ENCODE assay signal across 9 mouse cellular contexts in the genomic region with DNA sequence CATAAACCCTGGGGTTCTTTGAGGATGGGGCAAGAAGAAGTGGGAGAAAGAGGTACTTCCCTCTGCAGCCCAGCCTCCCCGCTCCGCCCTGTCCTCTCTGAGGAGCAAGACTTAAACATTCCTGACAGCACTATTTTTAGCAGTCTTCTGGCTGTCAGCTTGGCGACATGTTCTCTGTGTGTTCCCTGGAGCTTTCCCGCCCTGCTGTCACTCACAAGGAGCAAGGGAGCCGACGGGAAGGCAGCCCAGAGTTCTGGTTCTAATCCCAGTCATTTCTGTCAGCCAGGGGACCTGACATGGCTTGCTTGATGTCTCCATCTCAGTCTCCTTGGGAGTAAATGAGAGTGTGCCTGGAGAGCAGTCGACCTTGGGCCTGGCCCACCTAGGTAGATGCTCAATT. TPM values are rescaled to one million over a fixed set of nuclear protein-coding genes. Genes with fewer than 3 reads are reported as not detected.
DNase-seq lines count a peak whose midpoint lies in the region; ATAC-seq lines count a peak whose summit lies in the region.
"Had no signal": no experiment of that assay in that cellular context is flagged by ENCODE, and none has a peak within 500 bp of the region (broad histone marks: within the 10 kb centered on the region; RNA-seq: fewer than 3 reads in every experiment).

No protein-coding gene starts in this region.

- H3K27ac ChIP-seq in forebrain, embryonic 14.5 days (ENCODE audit: low read depth, low read length), result 0 out of 2 replicates have a peak overlapping the region, but pooled peaks have one; percentile 27
- no peak overlapping the region for H3K27ac ChIP-seq in forebrain, embryonic 13.5 days

- H3K9ac ChIP-seq in forebrain, embryonic 14.5 days (ENCODE audit: low read length), result no peak overlapping the region
- no peak overlapping the region for H3K9ac ChIP-seq in forebrain, embryonic 13.5 days

- no peak overlapping the region for H3K4me3 ChIP-seq in forebrain, embryonic 14.5 days (ENCODE audit: low read depth, low read length)
- no peak overlapping the region for H3K4me3 ChIP-seq in forebrain, embryonic 13.5 days

- DNase-seq in forebrain, embryonic 14.5 days (ENCODE audit: low spot score), result peak; percentile 36
- DNase-seq in NIH3T3 (ENCODE audit: low read depth), result peak; percentile 14
- peak; percentile 96 for DNase-seq in heart, adult 11 months
- DNase-seq in layer of hippocampus, postnatal 14 days (ENCODE audit: low spot score in 2 of 2), result peak; percentile 18 to 25
- DNase-seq in ovary, postnatal 10 days (ENCODE audit: low spot score), result no peak
- no peak for DNase-seq in kidney, postnatal 25 days

- H3K4me1 ChIP-seq in forebrain, embryonic 14.5 days (ENCODE audit: control insufficient read depth, insufficient read depth, low read length), result no peaks in the 10 kb centered on the region
- H3K4me1 ChIP-seq in forebrain, embryonic 13.5 days, result peaks cover 1% of the 10 kb centered on the region; the same call in 1 of the 2 replicates

- no peaks in the 10 kb centered on the region for H3K9me3 ChIP-seq in forebrain, embryonic 14.5 days (replicated peaks; ENCODE audit: control insufficient read depth, low read length)
- no peaks in the 10 kb centered on the region; the same call in 1 of the 2 replicates for H3K9me3 ChIP-seq in forebrain, embryonic 13.5 days (replicated peaks)

- ATAC-seq in forebrain, embryonic 14.5 days, result no peak
- ATAC-seq in forebrain, embryonic 13.5 days, result no peak; the same call in 1 of the 2 replicates
- no peak for ATAC-seq in granulocyte monocyte progenitor cell, adult 5-6 weeks (replicated peaks; ENCODE audit: poor library complexity, severe bottlenecking)

- H3K27me3 ChIP-seq in forebrain, embryonic 14.5 days (replicated peaks; ENCODE audit: control insufficient read depth, insufficient read depth, low read length), result no peaks in the 10 kb centered on the region
- no peaks in the 10 kb centered on the region for H3K27me3 ChIP-seq in forebrain, embryonic 13.5 days

- no peak overlapping the region for H3K4me2 ChIP-seq in forebrain, embryonic 14.5 days (ENCODE audit: low read length)
- H3K4me2 ChIP-seq in forebrain, embryonic 13.5 days, result no peak overlapping the region

- H3K36me3 ChIP-seq in forebrain, embryonic 14.5 days (ENCODE audit: control insufficient read depth, insufficient read depth, low read length), result no peaks in the 10 kb centered on the region
- no peaks in the 10 kb centered on the region for H3K36me3 ChIP-seq in forebrain, embryonic 13.5 days (ENCODE audit: poor library complexity, severe bottlenecking)

- 38% methylated on average over 7 of the region's 7 CpGs for whole genome bisulfite sequencing in forebrain, embryonic 14.5 days
- 49% methylated on average over 7 of the region's 7 CpGs for WGBS in forebrain, embryonic 13.5 days

RNA-seq across cellular contexts. Expression of gene Plb1, which starts 40.0 kb away (rescaled TPM):
- polyA plus RNA-seq in forebrain, embryonic 14.5 days (2014; fragmentation: Nextera tagmentation; extraction: Ambion mirVana), result 0.09 TPM in 1 of 2 replicates, not detected in the other
- 0.08 TPM in 1 of 2 replicates, not detected in the other for polyA plus RNA-seq in forebrain, embryonic 13.5 days (2015; fragmentation: Nextera tagmentation; extraction: Ambion mirVana)
- under 1 TPM; 0.46 to 0.72 TPM for total RNA-seq in layer of hippocampus, postnatal 14 days (2021)
- not detected in 2 replicates for total RNA-seq in granulocyte monocyte progenitor cell, adult 5-6 weeks (2014; fragmentation: Nextera tagmentation)
- not detected in 2 replicates for total RNA-seq in granulocyte monocyte progenitor cell, adult 5-6 weeks (2017)
- total RNA-seq: adrenal gland, postnatal 36 days had no signal

Comparison
In these comparisons a context has a peak if more than half of its experiments do, and no peak if none do; other contexts are left out.
1. DNase-seq: peak in forebrain, embryonic 14.5 days (single experiment), NIH3T3 (single experiment), heart, adult 11 months (single experiment) and layer of hippocampus, postnatal 14 days (2 of 2); none in ovary, postnatal 10 days (single experiment) and kidney, postnatal 25 days (0 of 2).